Mouse (Mus musculus): ENCODE data around the gene Lamtor3.

DNA sequence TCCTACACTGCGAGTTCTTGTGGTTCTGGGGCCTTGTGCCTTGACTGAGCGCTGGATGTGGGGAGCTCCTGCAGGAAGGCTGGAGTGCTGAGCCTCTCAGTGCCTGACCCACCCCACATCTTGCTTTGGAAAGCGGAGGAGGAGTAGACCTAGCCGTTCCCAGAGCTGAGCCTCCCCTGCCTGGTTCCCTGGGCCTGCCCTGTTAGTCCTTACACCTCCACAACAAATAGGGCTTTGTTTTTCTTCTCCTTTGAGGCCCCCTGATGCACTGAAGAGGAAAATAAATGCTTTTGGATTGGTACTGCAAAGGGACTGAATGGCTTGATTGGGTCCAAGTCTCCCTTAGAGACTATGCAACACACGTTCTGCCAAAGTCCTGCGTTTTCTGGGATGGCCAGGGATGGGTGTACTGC is 59.3 kb downstream of the Lamtor3 start:
- TF ChIP-seq CTCF (IDR thresholded peaks at IDR 0.05; ENCODE audit: low read depth) (no peak), EP300 (IDR thresholded peaks at IDR 0.05; ENCODE audit: low read depth) (no peak)
